Mouse (Mus musculus) spleen, embryonic (tissue): ENCODE measurements around the gene Rasl10b.

ENCODE experiments used
- CTCF ChIA-PET: fragments of 350-600 bp; sonication (Branson Sonifier 250); formaldehyde crosslinking; loops from one replicate; lab custom pipeline; 2022; lab: Charles Lee

Gene Rasl10b

GRCm38 (mm10) chr11:83429355-83429754 lies 20.4 kb downstream of the Rasl10b start, which contains the start of gene Gas2l2:
Gene Gas2l2, minus strand, starts transcription at chr11:83429455.
- CTCF ChIA-PET, result no interaction called here

GRCm38 (mm10) chr11:83432533-83432932 lies 23.6 kb downstream of the Rasl10b start:
- CTCF ChIA-PET, result interaction anchor here (0.7 to 0.8 kb wide), 2 partner anchors 8 to 28 kb away, joined by 3 read pairs; no protein-coding TSS in a partner anchor

- CTCF ChIA-PET, result no interaction called here
Measured at GRCm38 (mm10) chr11:83437377-83437776, 28.4 kb downstream of the Rasl10b start, which contains the start of gene 1700020L24Rik. Gene 1700020L24Rik, plus strand, starts transcription at chr11:83437677.

GRCm38 (mm10) chr11:83439426-83440060 lies 30.6 kb downstream of the Rasl10b start:
- CTCF ChIA-PET, result interaction anchor here (1.3 kb wide), 1 partner anchor 33 kb away, joined by 4 read pairs; no protein-coding TSS in a partner anchor

GRCm38 (mm10) chr11:83440081-83441064 lies 31.4 kb downstream of the Rasl10b start:
- CTCF ChIA-PET, result interaction anchor here (1.0 to 1.4 kb wide), 3 partner anchors 8 to 33 kb away, joined by 3 to 4 read pairs (median 3); partner anchors contain the start of gene Taf15

- CTCF ChIA-PET, result interaction anchor here (0.6 to 1.4 kb wide), 4 partner anchors 9 to 53 kb away, joined by 3 to 4 read pairs (median 3); partner anchors contain the start of gene Taf15
Measured at GRCm38 (mm10) chr11:83441235-83441634, 32.3 kb downstream of the Rasl10b start.

- CTCF ChIA-PET, result interaction anchor here (0.7 kb wide), 2 partner anchors 18 to 149 kb away, joined by 3 read pairs; no protein-coding TSS in a partner anchor
Measured at GRCm38 (mm10) chr11:83442596-83443267, 33.8 kb downstream of the Rasl10b start.

GRCm38 (mm10) chr11:83443824-83444223 lies 34.9 kb downstream of the Rasl10b start:
- CTCF ChIA-PET, result interaction anchor here (0.5 to 0.7 kb wide), 3 partner anchors 21 to 498 kb away, joined by 3 read pairs; no protein-coding TSS in a partner anchor

GRCm38 (mm10) chr11:83445001-83445400 lies 36.1 kb downstream of the Rasl10b start:
- CTCF ChIA-PET, result no interaction called here

- CTCF ChIA-PET, result interaction anchor here (0.6 kb wide), 1 partner anchor 61 kb away, joined by 3 read pairs; no protein-coding TSS in a partner anchor
Measured at GRCm38 (mm10) chr11:83447612-83448011, 38.7 kb downstream of the Rasl10b start.

- CTCF ChIA-PET, result interaction anchor here (0.6 kb wide), 1 partner anchor 61 kb away, joined by 3 read pairs; no protein-coding TSS in a partner anchor
Measured at GRCm38 (mm10) chr11:83448021-83448926, 39.3 kb downstream of the Rasl10b start.

GRCm38 (mm10) chr11:83448927-83449236 lies 39.9 kb downstream of the Rasl10b start:
- CTCF ChIA-PET, result no interaction called here

- CTCF ChIA-PET, result no interaction called here
Measured at GRCm38 (mm10) chr11:83449298-83449697, 40.4 kb downstream of the Rasl10b start.

GRCm38 (mm10) chr11:83450550-83450949 lies 41.6 kb downstream of the Rasl10b start:
- CTCF ChIA-PET, result no interaction called here

- CTCF ChIA-PET, result no interaction called here
Measured at GRCm38 (mm10) chr11:83451281-83451680, 42.3 kb downstream of the Rasl10b start.

GRCm38 (mm10) chr11:83454548-83454947 lies 45.6 kb downstream of the Rasl10b start:
- CTCF ChIA-PET, result no interaction called here

- CTCF ChIA-PET, result no interaction called here
Measured at GRCm38 (mm10) chr11:83455608-83456007, 46.7 kb downstream of the Rasl10b start.

- CTCF ChIA-PET, result no interaction called here
Measured at GRCm38 (mm10) chr11:83457257-83457656, 48.3 kb downstream of the Rasl10b start.

- CTCF ChIA-PET, result no interaction called here
Measured at GRCm38 (mm10) chr11:83457912-83458601, 49.1 kb downstream of the Rasl10b start.
